In genomic region chr12:46817211-46817803, GRCm38 (mm10) we compare ENCODE assay signal across 8 mouse cellular contexts. TPM values are rescaled to one million over a fixed set of nuclear protein-coding genes. Genes with fewer than 3 reads are reported as not detected.
DNase-seq lines count a peak whose midpoint lies in the region; ATAC-seq and TF ChIP-seq lines count a peak whose summit lies in the region.

No protein-coding gene starts in this region.

- DNase-seq in liver, embryonic 11.5 days (ENCODE audit: low spot score), result no peak
- no peak for DNase-seq in liver, postnatal 0 days
- DNase-seq in limb, embryonic 11.5 days (ENCODE audit: low spot score), result no peak
- peak; percentile 45 for DNase-seq in retina, embryonic 14.5 days (ENCODE audit: low spot score)
- no peak for DNase-seq in adrenal gland, postnatal 25 days
- no peak for DNase-seq in yolk sac, embryonic 10.5 days (ENCODE audit: low spot score)
- DNase-seq in testis, postnatal 10 days (ENCODE audit: low spot score), result no peak

- H3K9me3 ChIP-seq in liver, embryonic 11.5 days (ENCODE audit: control insufficient read depth, low read length), result no peaks in the 10 kb centered on the region
- no peaks in the 10 kb centered on the region for H3K9me3 ChIP-seq in liver, postnatal 0 days (ENCODE audit: low read length)
- H3K9me3 ChIP-seq in forebrain, embryonic 12.5 days, result no peaks in the 10 kb centered on the region
- H3K9me3 ChIP-seq in limb, embryonic 11.5 days (ENCODE audit: control insufficient read depth, low read length), result no peaks in the 10 kb centered on the region

- H3K27ac ChIP-seq in liver, embryonic 11.5 days (ENCODE audit: low read depth, low read length), result no peak overlapping the region
- no peak overlapping the region for H3K27ac ChIP-seq in liver, postnatal 0 days (ENCODE audit: low read depth)
- peak overlapping the region; percentile 99 for H3K27ac ChIP-seq in forebrain, embryonic 12.5 days
- no peak overlapping the region for H3K27ac ChIP-seq in limb, embryonic 11.5 days (replicated peaks; ENCODE audit: low read depth, low read length)

- no peaks in the 10 kb centered on the region for H3K36me3 ChIP-seq in liver, embryonic 11.5 days (ENCODE audit: control insufficient read depth, insufficient read depth, low read length)
- H3K36me3 ChIP-seq in liver, postnatal 0 days (replicated peaks; ENCODE audit: insufficient read depth, low read length), result no peaks in the 10 kb centered on the region
- no peaks in the 10 kb centered on the region for H3K36me3 ChIP-seq in forebrain, embryonic 12.5 days (replicated peaks)
- H3K36me3 ChIP-seq in limb, embryonic 11.5 days (ENCODE audit: control insufficient read depth, insufficient read depth, low read length), result no peaks in the 10 kb centered on the region

- H3K4me1 ChIP-seq in liver, embryonic 11.5 days (replicated peaks; ENCODE audit: control insufficient read depth, insufficient read depth, low read length), result no peaks in the 10 kb centered on the region
- peaks cover 9% of the 10 kb centered on the region for H3K4me1 ChIP-seq in liver, postnatal 0 days (ENCODE audit: insufficient read depth)
- peaks cover 18% of the 10 kb centered on the region for H3K4me1 ChIP-seq in forebrain, embryonic 12.5 days
- H3K4me1 ChIP-seq in limb, embryonic 11.5 days (ENCODE audit: control insufficient read depth, insufficient read depth, low read length), result no peaks in the 10 kb centered on the region

- H3K9ac ChIP-seq in liver, embryonic 11.5 days (ENCODE audit: low read depth, low read length), result no peak overlapping the region
- no peak overlapping the region for H3K9ac ChIP-seq in liver, postnatal 0 days (replicated peaks)
- H3K9ac ChIP-seq in forebrain, embryonic 12.5 days, result peak overlapping the region; percentile 89
- H3K9ac ChIP-seq in limb, embryonic 11.5 days (ENCODE audit: low read length), result no peak overlapping the region

- WGBS in liver, embryonic 11.5 days, result 23% methylated on average over 14 of the region's 14 CpGs
- WGBS in liver, postnatal 0 days (ENCODE audit: insufficient replicate concordance), result 21% methylated on average over 14 of the region's 14 CpGs
- 4% methylated on average over 14 of the region's 14 CpGs for WGBS in forebrain, embryonic 12.5 days
- WGBS in limb, embryonic 11.5 days, result 16% methylated on average over 14 of the region's 14 CpGs

- H3K4me2 ChIP-seq in liver, embryonic 11.5 days, result peak overlapping the region; percentile 94
- H3K4me2 ChIP-seq in liver, postnatal 0 days (ENCODE audit: low read depth, low read length), result no peak overlapping the region
- H3K4me2 ChIP-seq in forebrain, embryonic 12.5 days, result peak overlapping the region; percentile 54
- peak overlapping the region; percentile 54; the same call in 1 of the 2 replicates for H3K4me2 ChIP-seq in limb, embryonic 11.5 days (ENCODE audit: low read depth, severe bottlenecking)

- no peak for TF ChIP-seq EP300 in liver, postnatal 0 days (IDR thresholded peaks at IDR 0.05; ENCODE audit: low read depth)

- H3K27me3 ChIP-seq in liver, embryonic 11.5 days (replicated peaks; ENCODE audit: control insufficient read depth, insufficient read depth, low read length), result peaks cover 8% of the 10 kb centered on the region; the same call in 1 of the 2 replicates
- H3K27me3 ChIP-seq in liver, postnatal 0 days (ENCODE audit: insufficient read depth, low read length), result peaks cover 42% of the 10 kb centered on the region
- no peaks in the 10 kb centered on the region for H3K27me3 ChIP-seq in forebrain, embryonic 12.5 days
- no peaks in the 10 kb centered on the region for H3K27me3 ChIP-seq in limb, embryonic 11.5 days (ENCODE audit: control insufficient read depth, insufficient read depth, low read length)

- TF ChIP-seq CTCF in liver, postnatal 0 days (IDR thresholded peaks at IDR 0.05; ENCODE audit: low read depth), result no peak

- ATAC-seq in liver, embryonic 11.5 days (replicated peaks; ENCODE audit: low FRiP score), result no peak
- no peak for ATAC-seq in liver, postnatal 0 days
- ATAC-seq in forebrain, embryonic 12.5 days (ENCODE audit: low FRiP score), result no peak
- no peak for ATAC-seq in limb, embryonic 11.5 days (ENCODE audit: insufficient number of reproducible peaks, low FRiP score, low TSS enrichment, low read depth)

- peak overlapping the region; percentile 78 for H3K4me3 ChIP-seq in liver, embryonic 11.5 days (ENCODE audit: low read depth, low read length)
- H3K4me3 ChIP-seq in liver, postnatal 0 days (ENCODE audit: low read depth, low read length), result no peak overlapping the region
- H3K4me3 ChIP-seq in forebrain, embryonic 12.5 days (replicated peaks), result peak overlapping the region; percentile 78
- H3K4me3 ChIP-seq in limb, embryonic 11.5 days (ENCODE audit: low read depth, low read length), result no peak overlapping the region

RNA-seq across cellular contexts. Expression of gene Nova1, which starts 1.4 kb away (rescaled TPM):
- polyA plus RNA-seq in liver, embryonic 11.5 days (2014; fragmentation: Nextera tagmentation; extraction: Ambion mirVana), result 1.6 and 2.1 TPM in 2 replicates
- 0.02 TPM in 1 of 2 replicates, not detected in the other for polyA plus RNA-seq in liver, postnatal 0 days (2015; fragmentation: Nextera tagmentation; extraction: Ambion mirVana)
- polyA plus RNA-seq in forebrain, embryonic 12.5 days (2016; fragmentation: Nextera tagmentation; extraction: Ambion mirVana), result 26.6 and 28.3 TPM in 2 replicates
- polyA plus RNA-seq in limb, embryonic 11.5 days (2014; fragmentation: Nextera tagmentation; extraction: Ambion mirVana), result 1.6 and 1.9 TPM in 2 replicates
- 5.2 and 5.9 TPM in 2 replicates for total RNA-seq in adrenal gland, postnatal 25 days (2021)

Comparison
In these comparisons a context has a peak if more than half of its experiments do, and no peak if none do; other contexts are left out.
1. H3K4me3 ChIP-seq: peak in liver, embryonic 11.5 days (single experiment) and forebrain, embryonic 12.5 days (single experiment); none in liver, postnatal 0 days (single experiment) and limb, embryonic 11.5 days (single experiment).